In genomic region chr1:159580335-159580921, GRCm38 (mm10) we compare ENCODE assay signal across 28 mouse cellular contexts. TPM values are rescaled to one million over a fixed set of nuclear protein-coding genes. Genes with fewer than 3 reads are reported as not detected.
DNase-seq lines count a peak whose midpoint lies in the region; ATAC-seq and TF ChIP-seq lines count a peak whose summit lies in the region.
"Had no signal": no experiment of that assay in that cellular context is flagged by ENCODE, and none has a peak within 500 bp of the region (broad histone marks: within the 10 kb centered on the region; RNA-seq: fewer than 3 reads in every experiment).

No protein-coding gene starts in this region.

- 81% methylated on average over 8 of the region's 8 CpGs for WGBS in midbrain, postnatal 0 days
- WGBS in midbrain, embryonic 13.5 days, result 86% methylated on average over 8 of the region's 8 CpGs
- 60% methylated on average over 8 of the region's 8 CpGs for WGBS in forebrain, postnatal 0 days

- no peak overlapping the region for H3K9ac ChIP-seq in midbrain, postnatal 0 days (replicated peaks; ENCODE audit: low read length, poor library complexity, severe bottlenecking)
- H3K9ac ChIP-seq in midbrain, embryonic 13.5 days (replicated peaks), result no peak overlapping the region
- no peak overlapping the region for H3K9ac ChIP-seq in forebrain, postnatal 0 days
- H3K9ac ChIP-seq: embryonic facial prominence, embryonic 12.5 days; heart, embryonic 12.5 days; intestine, embryonic 15.5 days; liver, embryonic 13.5 days; neural tube, embryonic 12.5 days had no signal

- no peaks in the 10 kb centered on the region for H3K27me3 ChIP-seq in midbrain, postnatal 0 days (ENCODE audit: insufficient read depth, low read length)
- H3K27me3 ChIP-seq in midbrain, embryonic 13.5 days, result peaks cover 7% of the 10 kb centered on the region; the same call in 1 of the 2 replicates
- H3K27me3 ChIP-seq in forebrain, postnatal 0 days (ENCODE audit: insufficient read depth, low read length), result no peaks in the 10 kb centered on the region
- H3K27me3 ChIP-seq: embryonic facial prominence, embryonic 12.5 days; intestine, embryonic 15.5 days; liver, embryonic 13.5 days; neural tube, embryonic 12.5 days had no signal

- no peak overlapping the region for H3K4me3 ChIP-seq in left cerebral cortex, adult 2 months
- H3K4me3 ChIP-seq in midbrain, postnatal 0 days (ENCODE audit: low read depth, low read length), result no peak overlapping the region
- H3K4me3 ChIP-seq in midbrain, embryonic 13.5 days (replicated peaks), result no peak overlapping the region
- no peak overlapping the region for H3K4me3 ChIP-seq in forebrain, postnatal 0 days (ENCODE audit: low read depth, low read length)
- H3K4me3 ChIP-seq: embryonic facial prominence, embryonic 12.5 days; heart, embryonic 12.5 days; intestine, embryonic 15.5 days; liver, embryonic 13.5 days; midbrain, embryonic 12.5 days; neural tube, embryonic 12.5 days had no signal

- peak overlapping the region; percentile 17; the same call in 1 of the 2 replicates for H3K27ac ChIP-seq in left cerebral cortex, adult 2 months
- H3K27ac ChIP-seq in midbrain, postnatal 0 days (ENCODE audit: low read depth, low read length), result no peak overlapping the region
- no peak overlapping the region for H3K27ac ChIP-seq in midbrain, embryonic 13.5 days
- peak overlapping the region; percentile 45; the same call in 1 of the 2 replicates for H3K27ac ChIP-seq in forebrain, postnatal 0 days (ENCODE audit: low read depth, low read length)
- H3K27ac ChIP-seq: embryonic facial prominence, embryonic 12.5 days; intestine, embryonic 15.5 days; liver, embryonic 13.5 days; midbrain, embryonic 12.5 days; neural tube, embryonic 12.5 days had no signal

- DNase-seq in frontal cortex, postnatal 14 days (ENCODE audit: low spot score in 2 of 2), result no peak
- DNase-seq in left cerebral cortex, adult 2 months (ENCODE audit: extremely low spot score in 1 of 2, low spot score in 2 of 2), result no peak
- DNase-seq in left cerebral cortex, adult 11 months (ENCODE audit: low spot score), result no peak
- peak; percentile 35 for DNase-seq in midbrain, postnatal 0 days (ENCODE audit: low spot score)
- DNase-seq in forebrain, postnatal 0 days, result peak; percentile 35
- DNase-seq in thymus, adult 18-20 months, result no peak
- DNase-seq: adrenal gland, postnatal 36 days; B cell, adult 2 months; cerebellum, adult 11-12 months; cerebellum, postnatal 25 days; heart, postnatal 10 days; kidney, adult 8-10 months; kidney, postnatal 10 days; liver, embryonic 13.5 days; lung, adult 2 months; thymus, postnatal 14 days had no signal

- H3K4me2 ChIP-seq in midbrain, postnatal 0 days (ENCODE audit: low read depth, low read length, poor library complexity, severe bottlenecking), result no peak overlapping the region
- no peak overlapping the region for H3K4me2 ChIP-seq in midbrain, embryonic 13.5 days (replicated peaks)
- no peak overlapping the region for H3K4me2 ChIP-seq in forebrain, postnatal 0 days (ENCODE audit: low read depth)
- H3K4me2 ChIP-seq: embryonic facial prominence, embryonic 12.5 days; heart, embryonic 12.5 days; intestine, embryonic 15.5 days; liver, embryonic 13.5 days; midbrain, embryonic 12.5 days; neural tube, embryonic 12.5 days had no signal

- no peak for TF ChIP-seq CTCF in left cerebral cortex, adult 2 months (IDR thresholded peaks at IDR 0.05)
- TF ChIP-seq CTCF in midbrain, postnatal 0 days (IDR thresholded peaks at IDR 0.05), result no peak
- TF ChIP-seq CTCF in forebrain, postnatal 0 days (IDR thresholded peaks at IDR 0.05; ENCODE audit: low read depth), result no peak

- no peaks in the 10 kb centered on the region for H3K36me3 ChIP-seq in midbrain, postnatal 0 days (ENCODE audit: insufficient read depth, low read length)
- H3K36me3 ChIP-seq in midbrain, embryonic 13.5 days, result no peaks in the 10 kb centered on the region
- no peaks in the 10 kb centered on the region for H3K36me3 ChIP-seq in forebrain, postnatal 0 days (ENCODE audit: insufficient read depth)
- H3K36me3 ChIP-seq: embryonic facial prominence, embryonic 12.5 days; G1E; heart, embryonic 12.5 days; intestine, embryonic 15.5 days; liver, embryonic 13.5 days; midbrain, embryonic 12.5 days; neural tube, embryonic 12.5 days had no signal

- peak; percentile 55 for ATAC-seq in frontal cortex, adult (ENCODE audit: low TSS enrichment)
- ATAC-seq in midbrain, postnatal 0 days (ENCODE audit: low FRiP score), result no peak
- ATAC-seq in midbrain, embryonic 13.5 days, result no peak
- peak; percentile 70 for ATAC-seq in forebrain, postnatal 0 days
- ATAC-seq: intestine, embryonic 15.5 days; Patski had no signal

- H3K4me1 ChIP-seq in midbrain, postnatal 0 days (ENCODE audit: insufficient read depth, low read length), result no peaks in the 10 kb centered on the region; the same call in 1 of the 2 replicates
- peaks cover 11% of the 10 kb centered on the region for H3K4me1 ChIP-seq in midbrain, embryonic 13.5 days (replicated peaks)
- peaks cover 19% of the 10 kb centered on the region for H3K4me1 ChIP-seq in forebrain, postnatal 0 days (ENCODE audit: insufficient read depth)
- H3K4me1 ChIP-seq: embryonic facial prominence, embryonic 12.5 days; intestine, embryonic 15.5 days; liver, embryonic 13.5 days had no signal

- intact Hi-C loops in left cerebral cortex, adult 2 months (cut with DNase I), result no loop called here

- no peaks in the 10 kb centered on the region for H3K9me3 ChIP-seq in midbrain, postnatal 0 days (ENCODE audit: low read length)
- no peaks in the 10 kb centered on the region for H3K9me3 ChIP-seq in midbrain, embryonic 13.5 days
- no peaks in the 10 kb centered on the region for H3K9me3 ChIP-seq in forebrain, postnatal 0 days (ENCODE audit: low read length)
- H3K9me3 ChIP-seq: embryonic facial prominence, embryonic 12.5 days; G1E; heart, embryonic 12.5 days; intestine, embryonic 15.5 days; liver, embryonic 13.5 days; midbrain, embryonic 12.5 days; neural tube, embryonic 12.5 days had no signal

RNA-seq across cellular contexts. Expression of gene Tnr, which starts 56.9 kb away (rescaled TPM):
- total RNA-seq in left cerebral cortex, adult 2 months (2021), result 100 to 1,000 TPM; 138 to 146 TPM
- 49.7 and 50.9 TPM in 2 replicates for total RNA-seq in midbrain, postnatal 0 days (2014; rRNA removed)
- polyA plus RNA-seq in midbrain, postnatal 0 days (2015; fragmentation: Nextera tagmentation; extraction: Ambion mirVana), result 3.4 and 5.8 TPM in 2 replicates
- 1.7 and 2.9 TPM in 2 replicates for polyA plus RNA-seq in midbrain, embryonic 13.5 days (2015; fragmentation: Nextera tagmentation; extraction: Ambion mirVana)
- total RNA-seq in forebrain, postnatal 0 days (2014; rRNA removed), result 45.7 and 51.9 TPM in 2 replicates
- polyA plus RNA-seq in forebrain, postnatal 0 days (2015; fragmentation: Nextera tagmentation; extraction: Ambion mirVana), result 4.1 and 6.2 TPM in 2 replicates
- total RNA-seq: CH12.LX; megakaryocyte progenitor cell, adult 5-6 weeks had no signal
- polyA plus RNA-seq: G1E; heart, embryonic 12.5 days; spleen, adult 2 months had no signal

Comparison
In these comparisons a context has a peak if more than half of its experiments do, and no peak if none do; other contexts are left out.
1. ATAC-seq: peak in frontal cortex, adult (single experiment) and forebrain, postnatal 0 days (single experiment); none in midbrain, postnatal 0 days (single experiment) and midbrain, embryonic 13.5 days (single experiment).
2. DNase-seq: peak in midbrain, postnatal 0 days (single experiment) and forebrain, postnatal 0 days (single experiment); none in frontal cortex, postnatal 14 days (0 of 2), left cerebral cortex, adult 2 months (0 of 2), left cerebral cortex, adult 11 months (single experiment) and thymus, adult 18-20 months (0 of 2).
3. H3K27ac ChIP-seq: peak in left cerebral cortex, adult 2 months (single experiment) and forebrain, postnatal 0 days (single experiment); none in midbrain, postnatal 0 days (single experiment) and midbrain, embryonic 13.5 days (single experiment).